Mouse (Mus musculus) fat pad, adult 2 months (tissue): Measurements from ENCODE around the gene 4930596D02Rik.

Source experiments
- DNase-seq: peaks from one replicate; pipeline ENCODE4 v3.0.0-alpha.2; 2011; ENCODE audit warnings: low read depth, low spot score; ENCODE audit errors: extremely low read depth

4930596D02Rik gene

GRCm38 (mm10) chr14:35811878-35812277 is at the start of gene 4930596D02Rik:
TSS of gene 4930596D02Rik (minus strand) at chr14:35811978.
- no peak for DNase-seq

- DNase-seq, result no peak
These were observed 41.5 kb upstream of the 4930596D02Rik start for GRCm38 (mm10) chr14:35853254-35853653.

- DNase-seq, result no peak
These were observed 33.5 kb upstream of the 4930596D02Rik start for GRCm38 (mm10) chr14:35845271-35845670.

GRCm38 (mm10) chr14:35842111-35842721 is 30.4 kb upstream of the 4930596D02Rik start:
- DNase-seq, result no peak

GRCm38 (mm10) chr14:35792656-35793213 is 19.0 kb downstream of the 4930596D02Rik start:
- no peak for DNase-seq

GRCm38 (mm10) chr14:35780033-35780432 is 31.7 kb downstream of the 4930596D02Rik start:
- no peak for DNase-seq

GRCm38 (mm10) chr14:35773306-35773705 is 38.5 kb downstream of the 4930596D02Rik start:
- no peak for DNase-seq
